Mouse (Mus musculus): ENCODE measurements around the gene Ralgapb. TPM values are rescaled to one million over a fixed set of nuclear protein-coding genes. Genes with fewer than 3 reads are reported as not detected.

Gene Ralgapb
- polyA plus RNA-seq, 1 experiment = 57.7 TPM

DNA sequence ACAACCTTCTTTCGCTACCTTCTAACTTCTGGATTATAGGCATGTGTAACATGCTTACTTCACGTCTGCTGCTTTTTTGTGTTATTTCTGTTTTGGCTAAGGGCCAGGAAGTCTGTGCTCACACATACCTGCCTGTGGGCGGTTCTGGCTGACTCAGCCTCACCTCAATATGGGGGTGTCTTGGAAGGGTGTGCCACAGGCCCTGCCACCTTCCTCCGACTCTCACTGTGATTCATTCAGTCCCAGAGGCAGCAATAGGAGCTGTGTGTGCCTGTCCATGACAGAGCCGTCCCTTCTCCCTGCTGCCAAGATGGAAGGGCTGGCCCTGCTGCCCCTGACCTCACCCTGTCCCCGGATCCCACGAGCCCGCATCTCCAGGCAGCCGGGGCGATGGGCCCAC is 102.9 kb downstream of the Ralgapb start, which contains the start of gene Arhgap40:
Arhgap40 (plus strand) TSS at position 269 of the 400 bp plus-strand sequence.
- Histone ChIP-seq H3K4me1 (ENCODE audit: control insufficient read depth, insufficient read depth, low read length) (no peaks in the 10 kb centered on the region), H3K27ac (ENCODE audit: insufficient read depth, low read length) (no peak within 1 kb of the TSS), H3K27me3 (ENCODE audit: control insufficient read depth, insufficient read depth, low read length, poor library complexity, severe bottlenecking) (no peaks in the 10 kb centered on the region), H3K36me3 (ENCODE audit: control insufficient read depth, insufficient read depth, low read length, poor library complexity, severe bottlenecking) (no peaks in the 10 kb centered on the region), H3K9me3 (replicated peaks; ENCODE audit: control insufficient read depth, insufficient read depth, low read length, poor library complexity, severe bottlenecking) (no peaks in the 10 kb centered on the region), H3K4me3 (ENCODE audit: low read depth, low read length) (no peak within 1 kb of the TSS), H3K9ac (ENCODE audit: low read depth, poor library complexity, severe bottlenecking) (no peak within 1 kb of the TSS)
- no peak for TF ChIP-seq POLR2A (IDR thresholded peaks at IDR 0.05; ENCODE audit: insufficient read depth, low read length)
- TF ChIP-seq CTCF (IDR thresholded peaks at IDR 0.05; ENCODE audit: low read depth, low read length) = no peak

DNA sequence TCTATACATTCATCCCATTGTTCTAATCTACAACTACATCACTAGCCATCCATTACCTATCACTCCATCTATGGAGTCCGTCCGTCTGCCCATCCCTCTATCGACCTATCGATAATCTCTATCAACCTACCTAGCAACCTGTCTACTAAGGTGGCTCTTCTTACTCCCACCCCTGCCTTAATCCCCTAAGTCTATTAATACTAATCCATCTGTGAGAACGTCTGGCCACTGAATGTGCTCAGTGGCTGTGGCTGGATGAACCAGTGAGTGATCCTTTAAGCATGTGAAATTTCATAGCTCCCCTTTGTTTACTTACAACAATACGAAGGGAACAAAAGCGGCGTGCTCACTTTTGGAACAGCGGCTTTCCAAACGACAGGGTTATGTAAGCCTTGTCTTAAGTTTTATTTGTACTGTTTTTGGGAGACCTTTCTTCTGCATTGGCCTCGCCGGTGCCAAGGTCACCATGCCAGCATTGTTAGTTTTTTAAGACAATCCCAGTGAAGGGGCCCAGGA is 104.2 kb downstream of the Ralgapb start:
- no peaks in the 10 kb centered on the region for H3K36me3 ChIP-seq (ENCODE audit: control insufficient read depth, insufficient read depth, low read length, poor library complexity, severe bottlenecking)
- TF ChIP-seq CTCF (IDR thresholded peaks at IDR 0.05; ENCODE audit: low read depth, low read length) (no peak), EP300 (IDR thresholded peaks at IDR 0.05; ENCODE audit: insufficient read depth, low read depth, low read length) (no peak), POLR2A (IDR thresholded peaks at IDR 0.05; ENCODE audit: insufficient read depth, low read length) (no peak)
- no peak overlapping the region for H3K4me3 ChIP-seq (ENCODE audit: low read depth, low read length)

GRCm38 (mm10) chr2:158518583-158518982 is 108.9 kb downstream of the Ralgapb start:
- Histone ChIP-seq H3K9ac (ENCODE audit: low read depth, poor library complexity, severe bottlenecking) (no peak overlapping the region), H3K9me3 (replicated peaks; ENCODE audit: control insufficient read depth, insufficient read depth, low read length, poor library complexity, severe bottlenecking) (no peaks in the 10 kb centered on the region), H3K36me3 (ENCODE audit: control insufficient read depth, insufficient read depth, low read length, poor library complexity, severe bottlenecking) (no peaks in the 10 kb centered on the region), H3K27me3 (ENCODE audit: control insufficient read depth, insufficient read depth, low read length, poor library complexity, severe bottlenecking) (no peaks in the 10 kb centered on the region), H3K27ac (ENCODE audit: insufficient read depth, low read length) (no peak overlapping the region), H3K4me3 (ENCODE audit: low read depth, low read length) (no peak overlapping the region), H3K4me1 (ENCODE audit: control insufficient read depth, insufficient read depth, low read length) (no peaks in the 10 kb centered on the region)
- no peak for TF ChIP-seq EP300 (IDR thresholded peaks at IDR 0.05; ENCODE audit: insufficient read depth, low read depth, low read length)

More for the DNA sequence above, 104.2 kb downstream of the Ralgapb start:
- Histone ChIP-seq H3K9me3 (replicated peaks; ENCODE audit: control insufficient read depth, insufficient read depth, low read length, poor library complexity, severe bottlenecking) (no peaks in the 10 kb centered on the region), H3K4me1 (ENCODE audit: control insufficient read depth, insufficient read depth, low read length) (no peaks in the 10 kb centered on the region), H3K27ac (ENCODE audit: insufficient read depth, low read length) (no peak overlapping the region), H3K9ac (ENCODE audit: low read depth, poor library complexity, severe bottlenecking) (no peak overlapping the region), H3K27me3 (ENCODE audit: control insufficient read depth, insufficient read depth, low read length, poor library complexity, severe bottlenecking) (no peaks in the 10 kb centered on the region)

DNA sequence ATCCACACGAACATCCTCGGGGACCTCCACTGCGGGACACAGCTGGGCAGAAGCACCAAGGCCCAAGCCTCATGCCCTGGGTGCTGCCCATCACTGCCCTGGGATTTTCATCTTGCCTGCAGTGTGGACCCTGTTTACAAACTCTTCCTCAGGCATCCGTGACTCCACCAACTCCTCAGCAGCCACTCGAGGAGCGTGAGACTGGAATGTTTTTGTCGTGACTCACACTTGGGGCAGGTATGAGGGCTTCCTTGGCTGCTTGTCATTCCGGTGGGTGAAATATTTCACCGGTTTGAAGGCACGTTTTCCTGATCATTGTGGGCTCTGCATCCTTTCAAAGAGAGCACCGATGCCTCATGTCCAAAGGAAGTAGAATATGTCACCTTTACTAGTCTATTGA is 109.4 kb downstream of the Ralgapb start:
- TF ChIP-seq EP300 (IDR thresholded peaks at IDR 0.05; ENCODE audit: insufficient read depth, low read depth, low read length) (no peak), CTCF (IDR thresholded peaks at IDR 0.05; ENCODE audit: low read depth, low read length) (no peak), POLR2A (IDR thresholded peaks at IDR 0.05; ENCODE audit: insufficient read depth, low read length) (no peak)
- no peaks in the 10 kb centered on the region for H3K4me1 ChIP-seq (ENCODE audit: control insufficient read depth, insufficient read depth, low read length)
- no peak overlapping the region for H3K4me3 ChIP-seq (ENCODE audit: low read depth, low read length)
- H3K27me3 ChIP-seq (ENCODE audit: control insufficient read depth, insufficient read depth, low read length, poor library complexity, severe bottlenecking) = no peaks in the 10 kb centered on the region
- no peaks in the 10 kb centered on the region for H3K9me3 ChIP-seq (replicated peaks; ENCODE audit: control insufficient read depth, insufficient read depth, low read length, poor library complexity, severe bottlenecking)
- no peaks in the 10 kb centered on the region for H3K36me3 ChIP-seq (ENCODE audit: control insufficient read depth, insufficient read depth, low read length, poor library complexity, severe bottlenecking)
- no peak overlapping the region for H3K27ac ChIP-seq (ENCODE audit: insufficient read depth, low read length)
- no peak overlapping the region for H3K9ac ChIP-seq (ENCODE audit: low read depth, poor library complexity, severe bottlenecking)

- no peaks in the 10 kb centered on the region for H3K9me3 ChIP-seq (replicated peaks; ENCODE audit: control insufficient read depth, insufficient read depth, low read length, poor library complexity, severe bottlenecking)
Measured at GRCm38 (mm10) chr2:158519800-158520199, 110.2 kb downstream of the Ralgapb start.

DNA sequence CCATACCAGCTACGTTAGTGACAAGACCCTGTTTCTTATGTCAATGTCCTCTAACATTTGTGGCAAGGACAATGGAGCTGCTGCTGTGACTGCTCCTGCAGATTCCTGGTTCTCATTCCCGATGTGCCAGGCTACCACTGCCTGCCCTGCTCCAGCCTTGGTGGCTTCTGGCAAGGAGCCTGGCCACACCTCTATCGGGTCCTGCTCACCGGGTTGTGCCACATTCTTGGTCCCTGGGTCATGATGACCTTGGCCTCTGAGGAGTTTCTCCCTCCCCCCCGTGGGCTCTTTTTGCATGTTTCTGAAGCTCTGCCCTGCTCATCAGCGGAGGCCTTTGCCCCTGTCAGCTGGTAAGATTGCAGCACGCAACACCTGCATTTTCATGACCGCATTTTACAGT is 113.4 kb downstream of the Ralgapb start:
- no peak for TF ChIP-seq POLR2A (IDR thresholded peaks at IDR 0.05; ENCODE audit: insufficient read depth, low read length)
- TF ChIP-seq EP300 (IDR thresholded peaks at IDR 0.05; ENCODE audit: insufficient read depth, low read depth, low read length) = no peak
- no peak for TF ChIP-seq CTCF (IDR thresholded peaks at IDR 0.05; ENCODE audit: low read depth, low read length)
- H3K36me3 ChIP-seq (ENCODE audit: control insufficient read depth, insufficient read depth, low read length, poor library complexity, severe bottlenecking) = no peaks in the 10 kb centered on the region
- H3K9ac ChIP-seq (ENCODE audit: low read depth, poor library complexity, severe bottlenecking) = no peak overlapping the region
- no peaks in the 10 kb centered on the region for H3K27me3 ChIP-seq (ENCODE audit: control insufficient read depth, insufficient read depth, low read length, poor library complexity, severe bottlenecking)
- H3K9me3 ChIP-seq (replicated peaks; ENCODE audit: control insufficient read depth, insufficient read depth, low read length, poor library complexity, severe bottlenecking) = no peaks in the 10 kb centered on the region
- H3K27ac ChIP-seq (ENCODE audit: insufficient read depth, low read length) = no peak overlapping the region
- no peak overlapping the region for H3K4me3 ChIP-seq (ENCODE audit: low read depth, low read length)
- H3K4me1 ChIP-seq (ENCODE audit: control insufficient read depth, insufficient read depth, low read length) = no peaks in the 10 kb centered on the region

More at GRCm38 (mm10) chr2:158519800-158520199, 110.2 kb downstream of the Ralgapb start:
- H3K4me1 ChIP-seq (ENCODE audit: control insufficient read depth, insufficient read depth, low read length) = no peaks in the 10 kb centered on the region
- TF ChIP-seq EP300 (IDR thresholded peaks at IDR 0.05; ENCODE audit: insufficient read depth, low read depth, low read length) (no peak), POLR2A (IDR thresholded peaks at IDR 0.05; ENCODE audit: insufficient read depth, low read length) (no peak), CTCF (IDR thresholded peaks at IDR 0.05; ENCODE audit: low read depth, low read length) (no peak)
- H3K27me3 ChIP-seq (ENCODE audit: control insufficient read depth, insufficient read depth, low read length, poor library complexity, severe bottlenecking) = no peaks in the 10 kb centered on the region
- no peaks in the 10 kb centered on the region for H3K36me3 ChIP-seq (ENCODE audit: control insufficient read depth, insufficient read depth, low read length, poor library complexity, severe bottlenecking)
- H3K4me3 ChIP-seq (ENCODE audit: low read depth, low read length) = no peak overlapping the region
- no peak overlapping the region for H3K27ac ChIP-seq (ENCODE audit: insufficient read depth, low read length)
- no peak overlapping the region for H3K9ac ChIP-seq (ENCODE audit: low read depth, poor library complexity, severe bottlenecking)
